Mouse (Mus musculus) bone marrow, adult 2 months (tissue): ENCODE results near the gene Cgas.

Source experiments
- CTCF ChIP-seq: fragments of 200-500 bp; IDR thresholded peaks from 2 replicates; pipeline ENCODE4 v1.5.1; 2011; ENCODE audit warnings: low read length, control low read depth; ENCODE audit not compliant: control insufficient read depth, insufficient read depth
- POLR2A ChIP-seq: fragments of 200-500 bp; IDR thresholded peaks from 2 replicates; pipeline ENCODE4 v1.6.1; 2011; ENCODE audit warnings: low read depth, mild to moderate bottlenecking, control low read depth, low read length, borderline replicate concordance; ENCODE audit not compliant: control insufficient read depth

GRCm38 (mm10) chr9:78401596-78401995 lies 41.4 kb downstream of the Cgas start:
- TF ChIP-seq CTCF: no peak
- no peak for TF ChIP-seq POLR2A
